Mouse (Mus musculus) forebrain, postnatal 0 days (tissue): Measurements from ENCODE around the gene Hfe. TPM values are rescaled to one million over a fixed set of nuclear protein-coding genes. Genes with fewer than 3 reads are reported as not detected.

Experiments used
- ATAC-seq: fragments of 200-750 bp; cut with Nextera tagmentation; 2 replicates; pipeline ENCODE4 v1.8.0; 2017; ENCODE audit warnings: mild to moderate bottlenecking, moderate library complexity
- DNase-seq: peaks from one replicate; pipeline ENCODE4 v3.0.0-alpha.2; 2015
- H3K27ac ChIP-seq: fragments of 300-500 bp; sonication (generic); 2 replicates; pipeline ENCODE4 v1.5.1; 2014; ENCODE audit warnings: low read depth, mild to moderate bottlenecking, antibody characterized with exemption, low read length, moderate library complexity, mixed read lengths
- H3K27me3 ChIP-seq: fragments of 300-500 bp; sonication (generic); 2 replicates; pipeline ENCODE4 v1.6.1; 2014; ENCODE audit warnings: mild to moderate bottlenecking, low read length, mixed read lengths; ENCODE audit not compliant: insufficient read depth
- H3K36me3 ChIP-seq: fragments of 300-500 bp; sonication (generic); 2 replicates; pipeline ENCODE4 v1.6.1; 2014; ENCODE audit warnings: mild to moderate bottlenecking, moderate library complexity; ENCODE audit not compliant: insufficient read depth
- H3K4me1 ChIP-seq: fragments of 300-500 bp; sonication (generic); 2 replicates; pipeline ENCODE4 v1.6.1; 2014; ENCODE audit warnings: antibody characterized with exemption; ENCODE audit not compliant: insufficient read depth
- H3K4me2 ChIP-seq: fragments of 300-500 bp; sonication (generic); 2 replicates; pipeline ENCODE4 v1.6.1; 2014; ENCODE audit warnings: low read depth, mild to moderate bottlenecking, moderate library complexity
- H3K4me3 ChIP-seq: fragments of 300-500 bp; sonication (generic); 2 replicates; pipeline ENCODE4 v1.5.1; 2014; ENCODE audit warnings: low read depth, low read length, mixed read lengths
- H3K9ac ChIP-seq: fragments of 300-500 bp; sonication (generic); 2 replicates; pipeline ENCODE4 v1.6.1; 2014; ENCODE audit warnings: mild to moderate bottlenecking
- H3K9me3 ChIP-seq: fragments of 300-500 bp; sonication (generic); 2 replicates; pipeline ENCODE4 v1.6.1; 2016; ENCODE audit warnings: low read length
- CTCF ChIP-seq: sonication (generic); IDR thresholded peaks from 2 replicates; pipeline ENCODE4 v1.5.1; 2016; ENCODE audit warnings: antibody characterized with exemption, control low read depth, low read depth
- WGBS: fragments of 180-500 bp; shearing (Covaris S2); extraction: QIAGEN DNeasy Blood & Tissue Kit; methylation state at CpG from one replicate; pipeline ENCODE4 v1.1.7; 2014; 5-methylcytosine and 5-hydroxymethylcytosine counted together
- microRNA-seq, 2 experiments: library from miRNA; unstranded; fragments of <30 nt; microRNA quantifications; one replicate each; pipeline ENCODE4; 2016
- polyA plus RNA-seq: library from polyadenylated mRNA; unstranded; fragments of >200 nt; fragmentation: Nextera tagmentation; extraction: Ambion mirVana; gene quantifications from 2 replicates; pipeline ENCODE4 v1.2.1, GENCODE M21; 2015
- total RNA-seq: library from RNA; depleted of rRNA; stranded (reverse); fragments of >200 nt; gene quantifications from 2 replicates; pipeline ENCODE4 v1.2.3, GENCODE M21; 2014; rRNA removed

The Hfe gene
- total and polyA plus RNA-seq, 2 experiments from 2014 or later = 3.6 to 6.0 TPM

GRCm38 (mm10) chr13:23662536-23662935 lies 48.1 kb downstream of the Hfe start:
- no peaks in the 10 kb centered on the region for H3K27me3 ChIP-seq
- no peaks in the 10 kb centered on the region for H3K9me3 ChIP-seq
- DNase-seq (no peak), ATAC-seq (no peak)
- no peak overlapping the region for H3K4me2 ChIP-seq
- no peaks in the 10 kb centered on the region for H3K4me1 ChIP-seq
- 62% methylated on average over 3 of the region's 3 CpGs for WGBS
- no peak overlapping the region for H3K27ac ChIP-seq
- no peak overlapping the region for H3K4me3 ChIP-seq
- no peaks in the 10 kb centered on the region for H3K36me3 ChIP-seq
- TF ChIP-seq CTCF = no peak
- H3K9ac ChIP-seq = no peak overlapping the region

GRCm38 (mm10) chr13:23659636-23660366 lies 50.9 kb downstream of the Hfe start:
- no peaks in the 10 kb centered on the region for H3K4me1 ChIP-seq
- WGBS = 58% methylated on average over 6 of the region's 6 CpGs
- H3K27me3 ChIP-seq = no peaks in the 10 kb centered on the region
- H3K9ac ChIP-seq = no peak overlapping the region
- ATAC-seq (no peak), DNase-seq (no peak)
- no peak overlapping the region for H3K4me3 ChIP-seq
- no peak overlapping the region for H3K4me2 ChIP-seq
- H3K9me3 ChIP-seq = no peaks in the 10 kb centered on the region
- no peak overlapping the region for H3K27ac ChIP-seq
- TF ChIP-seq CTCF = no peak
- H3K36me3 ChIP-seq = no peaks in the 10 kb centered on the region

Small RNA genes within 50 kb of the gene (microRNA-seq; reads per million reads assigned to microRNA genes)
- gene Gm44314 (0 reads per million in 2 experiments), gene Gm44350 (0 reads per million in 2 experiments), gene Gm44484 (0 reads per million in 2 experiments)

Other genes with a start within 250 kb of the Hfe start
Only the 30 nearest of the 38 such genes appear.
- gene Hist1h2bh, start 167.5 kb downstream of the Hfe start, total RNA-seq = 12.5 and 17.0 TPM in 2 replicates
- 0.17 TPM in 1 of 2 replicates, not detected in the other for gene Hist1h2bh, start 167.5 kb downstream of the Hfe start, polyA plus RNA-seq
- 116 and 119 TPM in 2 replicates for gene Hist1h3f, start 166.8 kb downstream of the Hfe start, total RNA-seq
- 0.17 and 0.47 TPM in 2 replicates for gene Hist1h3f, start 166.8 kb downstream of the Hfe start, polyA plus RNA-seq
- gene Hist1h4f, start 159.2 kb downstream of the Hfe start, total RNA-seq = 586 and 753 TPM in 2 replicates
- gene Hist1h4f, start 159.2 kb downstream of the Hfe start, polyA plus RNA-seq = 0.70 TPM in 1 of 2 replicates, not detected in the other
- gene Hist1h1d, start 157.6 kb downstream of the Hfe start, total RNA-seq = 48.5 and 66.7 TPM in 2 replicates
- 0.12 and 0.18 TPM in 2 replicates for gene Hist1h1d, start 157.6 kb downstream of the Hfe start, polyA plus RNA-seq
- gene Hist1h3e, start 148.5 kb downstream of the Hfe start, total RNA-seq = 180 and 204 TPM in 2 replicates
- gene Hist1h3e, start 148.5 kb downstream of the Hfe start, polyA plus RNA-seq = 1.9 and 2.0 TPM in 2 replicates
- 111 TPM in 2 replicates for gene Hist1h2ae, start 139.6 kb downstream of the Hfe start, total RNA-seq
- gene Hist1h2ae, start 139.6 kb downstream of the Hfe start, polyA plus RNA-seq = 12.5 and 23.0 TPM in 2 replicates
- gene Hist1h2bg, start 139.5 kb downstream of the Hfe start, total RNA-seq = 367 and 594 TPM in 2 replicates
- 3.0 and 3.6 TPM in 2 replicates for gene Hist1h2bg, start 139.5 kb downstream of the Hfe start, polyA plus RNA-seq
- gene Hist1h2bf, start 136.7 kb downstream of the Hfe start, total RNA-seq = 226 and 289 TPM in 2 replicates
- gene Hist1h2bf, start 136.7 kb downstream of the Hfe start, polyA plus RNA-seq = not detected in 2 replicates
- gene Hist1h2ad, start 136.5 kb downstream of the Hfe start, total RNA-seq = 204 and 274 TPM in 2 replicates
- gene Hist1h2ad, start 136.5 kb downstream of the Hfe start, polyA plus RNA-seq = 0.78 TPM in 1 of 2 replicates, not detected in the other
- 73.0 and 78.9 TPM in 2 replicates for gene Hist1h3d, start 135.1 kb downstream of the Hfe start, total RNA-seq
- gene Hist1h3d, start 135.1 kb downstream of the Hfe start, polyA plus RNA-seq = 0.57 and 0.80 TPM in 2 replicates
- 258 and 695 TPM in 2 replicates for gene Hist1h4d, start 129.3 kb downstream of the Hfe start, total RNA-seq
- gene Hist1h4d, start 129.3 kb downstream of the Hfe start, polyA plus RNA-seq = 25.0 and 42.2 TPM in 2 replicates
- gene Hist1h2be, start 89.7 kb downstream of the Hfe start, total RNA-seq = 98.5 and 120 TPM in 2 replicates
- gene Hist1h2be, start 89.7 kb downstream of the Hfe start, polyA plus RNA-seq = 0.31 and 0.39 TPM in 2 replicates
- 204 and 218 TPM in 2 replicates for gene Hist1h1e, start 88.3 kb downstream of the Hfe start, total RNA-seq
- 11.1 and 16.3 TPM in 2 replicates for gene Hist1h1e, start 88.3 kb downstream of the Hfe start, polyA plus RNA-seq
- gene Hist1h2ac, start 26.9 kb downstream of the Hfe start, total RNA-seq = 40.9 and 44.8 TPM in 2 replicates
- 0.41 and 0.49 TPM in 2 replicates for gene Hist1h2ac, start 26.9 kb downstream of the Hfe start, polyA plus RNA-seq
- 93.7 and 124 TPM in 2 replicates for gene Hist1h2bc, start 26.7 kb downstream of the Hfe start, total RNA-seq
- 29.2 and 35.3 TPM in 2 replicates for gene Hist1h2bc, start 26.7 kb downstream of the Hfe start, polyA plus RNA-seq
- gene Hist1h1t, start 15.0 kb downstream of the Hfe start, total RNA-seq = 1.3 TPM in 1 of 2 replicates, not detected in the other
- gene Hist1h1t, start 15.0 kb downstream of the Hfe start, polyA plus RNA-seq = not detected in 2 replicates
- 917 and 942 TPM in 2 replicates for gene Hist1h4c, start 12.4 kb downstream of the Hfe start, total RNA-seq
- 2.3 and 5.0 TPM in 2 replicates for gene Hist1h4c, start 12.4 kb downstream of the Hfe start, polyA plus RNA-seq
- 475 and 498 TPM in 2 replicates for gene Hist1h1c, start 28.0 kb upstream of the Hfe start, total RNA-seq
- gene Hist1h1c, start 28.0 kb upstream of the Hfe start, polyA plus RNA-seq = 24.0 and 26.3 TPM in 2 replicates
- gene Hist1h3c, start 34.7 kb upstream of the Hfe start, total RNA-seq = 294 and 301 TPM in 2 replicates
- gene Hist1h3c, start 34.7 kb upstream of the Hfe start, polyA plus RNA-seq = 0.84 TPM in 1 of 2 replicates, not detected in the other
- gene Hist1h2bb, start 35.9 kb upstream of the Hfe start, total RNA-seq = 647 and 680 TPM in 2 replicates
- not detected in 2 replicates for gene Hist1h2bb, start 35.9 kb upstream of the Hfe start, polyA plus RNA-seq
- gene Hist1h2ab, start 40.3 kb upstream of the Hfe start, total RNA-seq = 305 and 340 TPM in 2 replicates
- 4.4 and 6.7 TPM in 2 replicates for gene Hist1h2ab, start 40.3 kb upstream of the Hfe start, polyA plus RNA-seq
- 229 and 254 TPM in 2 replicates for gene Hist1h3b, start 41.4 kb upstream of the Hfe start, total RNA-seq
- 0.25 and 0.67 TPM in 2 replicates for gene Hist1h3b, start 41.4 kb upstream of the Hfe start, polyA plus RNA-seq
- 184 and 254 TPM in 2 replicates for gene Hist1h4b, start 46.2 kb upstream of the Hfe start, total RNA-seq
- gene Hist1h4b, start 46.2 kb upstream of the Hfe start, polyA plus RNA-seq = 1.8 and 3.0 TPM in 2 replicates
- 303 and 421 TPM in 2 replicates for gene Hist1h4a, start 50.4 kb upstream of the Hfe start, total RNA-seq
- 0.64 TPM in 1 of 2 replicates, not detected in the other for gene Hist1h4a, start 50.4 kb upstream of the Hfe start, polyA plus RNA-seq
- gene Hist1h3a, start 51.5 kb upstream of the Hfe start, total RNA-seq = 483 and 512 TPM in 2 replicates
- 1.2 and 2.2 TPM in 2 replicates for gene Hist1h3a, start 51.5 kb upstream of the Hfe start, polyA plus RNA-seq
- gene Hist1h1a, start 52.8 kb upstream of the Hfe start, total RNA-seq = 195 and 202 TPM in 2 replicates
- 0.36 and 0.40 TPM in 2 replicates for gene Hist1h1a, start 52.8 kb upstream of the Hfe start, polyA plus RNA-seq
- gene Trim38, start 59.1 kb upstream of the Hfe start, total RNA-seq = 0.23 TPM in 1 of 2 replicates, not detected in the other
- gene Trim38, start 59.1 kb upstream of the Hfe start, polyA plus RNA-seq = 0.09 TPM in 1 of 2 replicates, not detected in the other
- gene Slc17a2, start 96.1 kb upstream of the Hfe start, total RNA-seq = not detected in 2 replicates
- not detected in 2 replicates for gene Slc17a2, start 96.1 kb upstream of the Hfe start, polyA plus RNA-seq
- 0.10 TPM in 1 of 2 replicates, not detected in the other for gene Slc17a3, start 128.6 kb upstream of the Hfe start, total RNA-seq
- gene Slc17a3, start 128.6 kb upstream of the Hfe start, polyA plus RNA-seq = not detected in 2 replicates
- 0.15 TPM in 1 of 2 replicates, not detected in the other for gene Slc17a1, start 156.9 kb upstream of the Hfe start, total RNA-seq
- not detected in 2 replicates for gene Slc17a1, start 156.9 kb upstream of the Hfe start, polyA plus RNA-seq